Mouse (Mus musculus): ENCODE measurements around the gene Ankrd39. TPM values are rescaled to one million over a fixed set of nuclear protein-coding genes. Genes with fewer than 3 reads are reported as not detected.

Ankrd39 gene
- polyA plus RNA-seq, 1 experiment from 2014 or later, result 27.7 TPM

GRCm38 (mm10) chr1:36569694-36570276 lies 22.5 kb upstream of the Ankrd39 start:
- no peak overlapping the region for H3K4me2 ChIP-seq (replicated peaks)
- no peaks in the 10 kb centered on the region for H3K9me3 ChIP-seq
- H3K27me3 ChIP-seq, result no peaks in the 10 kb centered on the region
- H3K9ac ChIP-seq, result peak overlapping the region; percentile 13; the same call in 1 of the 2 replicates
- H3K4me1 ChIP-seq, result peaks cover 55% of the 10 kb centered on the region
- no peak overlapping the region for H3K4me3 ChIP-seq
- H3K27ac ChIP-seq, result no peak overlapping the region
- WGBS, result 44% methylated on average over 7 of the region's 7 CpGs
- ATAC-seq (ENCODE audit: low FRiP score, low read depth), result no peak
- H3K36me3 ChIP-seq, result no peaks in the 10 kb centered on the region

GRCm38 (mm10) chr1:36568776-36569175 lies 21.5 kb upstream of the Ankrd39 start:
- no peaks in the 10 kb centered on the region for H3K9me3 ChIP-seq
- no peaks in the 10 kb centered on the region for H3K36me3 ChIP-seq
- H3K27ac ChIP-seq, result no peak overlapping the region
- no peaks in the 10 kb centered on the region for H3K27me3 ChIP-seq
- WGBS, result 66% methylated on average over 4 of the region's 4 CpGs
- no peak overlapping the region for H3K9ac ChIP-seq
- no peak overlapping the region for H3K4me2 ChIP-seq (replicated peaks)
- peaks cover 45% of the 10 kb centered on the region for H3K4me1 ChIP-seq
- no peak for ATAC-seq (ENCODE audit: low FRiP score, low read depth)
- H3K4me3 ChIP-seq, result no peak overlapping the region

GRCm38 (mm10) chr1:36567818-36568603 lies 20.8 kb upstream of the Ankrd39 start:
- 45% methylated on average over 21 of the region's 21 CpGs for WGBS
- no peak for ATAC-seq (ENCODE audit: low FRiP score, low read depth)
- H3K27ac ChIP-seq, result 0 out of 2 replicates have a peak overlapping the region, but pooled peaks have one; percentile 4
- H3K9ac ChIP-seq, result no peak overlapping the region
- peaks cover 42% of the 10 kb centered on the region for H3K4me1 ChIP-seq
- no peak overlapping the region for H3K4me2 ChIP-seq (replicated peaks)
- H3K36me3 ChIP-seq, result no peaks in the 10 kb centered on the region
- H3K4me3 ChIP-seq, result no peak overlapping the region
- no peaks in the 10 kb centered on the region for H3K9me3 ChIP-seq
- H3K27me3 ChIP-seq, result no peaks in the 10 kb centered on the region

- Histone ChIP-seq H3K9me3 (no peaks in the 10 kb centered on the region), H3K9ac (no peak overlapping the region), H3K27me3 (no peaks in the 10 kb centered on the region), H3K27ac (no peak overlapping the region; the same call in 1 of the 2 replicates), H3K4me1 (peaks cover 40% of the 10 kb centered on the region), H3K4me2 (replicated peaks) (no peak overlapping the region), H3K36me3 (no peaks in the 10 kb centered on the region), H3K4me3 (no peak overlapping the region)
- 0 out of 2 replicates have a peak, but pooled peaks have one; percentile 28 for ATAC-seq (ENCODE audit: low FRiP score, low read depth)
- 6% methylated on average over 2 of the region's 2 CpGs for WGBS
Measured at GRCm38 (mm10) chr1:36566425-36566824, 19.2 kb upstream of the Ankrd39 start.

- Histone ChIP-seq H3K36me3 (no peaks in the 10 kb centered on the region), H3K4me1 (peaks cover 47% of the 10 kb centered on the region), H3K4me3 (no peak overlapping the region), H3K9ac (no peak overlapping the region), H3K27me3 (no peaks in the 10 kb centered on the region), H3K4me2 (replicated peaks) (no peak overlapping the region), H3K27ac (no peak overlapping the region), H3K9me3 (no peaks in the 10 kb centered on the region)
- no peak for ATAC-seq (ENCODE audit: low FRiP score, low read depth)
- WGBS, result 76% methylated on average over 6 of the region's 6 CpGs
Measured at GRCm38 (mm10) chr1:36564101-36564500, 16.9 kb upstream of the Ankrd39 start.

GRCm38 (mm10) chr1:36563632-36564031 lies 16.4 kb upstream of the Ankrd39 start:
- no peaks in the 10 kb centered on the region for H3K9me3 ChIP-seq
- WGBS, result 63% methylated on average over 4 of the region's 4 CpGs
- H3K9ac ChIP-seq, result no peak overlapping the region
- H3K4me3 ChIP-seq, result no peak overlapping the region
- H3K4me2 ChIP-seq (replicated peaks), result no peak overlapping the region
- no peak overlapping the region for H3K27ac ChIP-seq
- peaks cover 48% of the 10 kb centered on the region for H3K4me1 ChIP-seq
- no peak for ATAC-seq (ENCODE audit: low FRiP score, low read depth)
- no peaks in the 10 kb centered on the region for H3K27me3 ChIP-seq
- no peaks in the 10 kb centered on the region for H3K36me3 ChIP-seq

- no peak for ATAC-seq (ENCODE audit: low FRiP score, low read depth)
- peaks cover 47% of the 10 kb centered on the region for H3K4me1 ChIP-seq
- H3K27me3 ChIP-seq, result no peaks in the 10 kb centered on the region
- H3K9me3 ChIP-seq, result no peaks in the 10 kb centered on the region
- no peak overlapping the region for H3K4me3 ChIP-seq
- no peak overlapping the region for H3K4me2 ChIP-seq (replicated peaks)
- H3K9ac ChIP-seq, result no peak overlapping the region
- 51% methylated on average over 2 of the region's 2 CpGs for WGBS
- no peaks in the 10 kb centered on the region for H3K36me3 ChIP-seq
- H3K27ac ChIP-seq, result no peak overlapping the region
Measured at GRCm38 (mm10) chr1:36563197-36563596, 16.0 kb upstream of the Ankrd39 start.

- Histone ChIP-seq H3K36me3 (no peaks in the 10 kb centered on the region), H3K9me3 (no peaks in the 10 kb centered on the region), H3K27me3 (no peaks in the 10 kb centered on the region), H3K4me3 (no peak overlapping the region), H3K27ac (no peak overlapping the region), H3K9ac (no peak overlapping the region), H3K4me1 (peaks cover 39% of the 10 kb centered on the region), H3K4me2 (replicated peaks) (no peak overlapping the region)
- no peak for ATAC-seq (ENCODE audit: low FRiP score, low read depth)
- 59% methylated on average over 4 of the region's 4 CpGs for WGBS
Measured at GRCm38 (mm10) chr1:36562388-36562787, 15.1 kb upstream of the Ankrd39 start.

- no peaks in the 10 kb centered on the region for H3K36me3 ChIP-seq
- no peaks in the 10 kb centered on the region for H3K9me3 ChIP-seq
- no peak for ATAC-seq (ENCODE audit: low FRiP score, low read depth)
- no peak overlapping the region for H3K4me3 ChIP-seq
- H3K4me2 ChIP-seq (replicated peaks), result no peak overlapping the region
- no peak overlapping the region for H3K9ac ChIP-seq
- no peak overlapping the region for H3K27ac ChIP-seq
- H3K4me1 ChIP-seq, result peaks cover 32% of the 10 kb centered on the region
- H3K27me3 ChIP-seq, result no peaks in the 10 kb centered on the region
- 32% methylated on average over 6 of the region's 6 CpGs for WGBS
Measured at GRCm38 (mm10) chr1:36560903-36561302, 13.7 kb upstream of the Ankrd39 start.

GRCm38 (mm10) chr1:36559888-36560287 lies 12.6 kb upstream of the Ankrd39 start:
- peaks cover 7% of the 10 kb centered on the region for H3K36me3 ChIP-seq
- H3K4me3 ChIP-seq, result no peak overlapping the region
- H3K4me2 ChIP-seq (replicated peaks), result 0 out of 2 replicates have a peak overlapping the region, but pooled peaks have one; percentile 98
- WGBS, result 57% methylated on average over 5 of the region's 5 CpGs
- no peaks in the 10 kb centered on the region for H3K9me3 ChIP-seq
- H3K27me3 ChIP-seq, result no peaks in the 10 kb centered on the region
- no peak overlapping the region for H3K9ac ChIP-seq
- H3K4me1 ChIP-seq, result peaks cover 42% of the 10 kb centered on the region
- no peak for ATAC-seq (ENCODE audit: low FRiP score, low read depth)
- no peak overlapping the region for H3K27ac ChIP-seq

- peak overlapping the region; percentile 98 for H3K4me2 ChIP-seq (replicated peaks)
- WGBS, result 11% methylated on average over 4 of the region's 4 CpGs
- H3K4me1 ChIP-seq, result peaks cover 48% of the 10 kb centered on the region
- no peaks in the 10 kb centered on the region for H3K9me3 ChIP-seq
- peak overlapping the region; percentile 98; the same call in 1 of the 2 replicates for H3K9ac ChIP-seq
- peak overlapping the region; percentile 100; the same call in 1 of the 2 replicates for H3K27ac ChIP-seq
- peaks cover 13% of the 10 kb centered on the region for H3K36me3 ChIP-seq
- H3K27me3 ChIP-seq, result no peaks in the 10 kb centered on the region
- no peak for ATAC-seq (ENCODE audit: low FRiP score, low read depth)
- peak overlapping the region; percentile 94; the same call in 1 of the 2 replicates for H3K4me3 ChIP-seq
Measured at GRCm38 (mm10) chr1:36559256-36559655, 12.0 kb upstream of the Ankrd39 start.
